Mouse (Mus musculus) thymus, postnatal 25 days (tissue): ENCODE results near the gene Lpp.
A peak's percentile ranks its signal among the peaks of the same experiment; 100 is the strongest.

Experiments used
- DNase-seq: peaks from one replicate; pipeline ENCODE4 v3.0.0; 2022

The Lpp gene

GRCm38 (mm10) chr16:24826390-24826789 is 433.1 kb downstream of the Lpp start:
- DNase-seq: peak; percentile 11

GRCm38 (mm10) chr16:24828207-24828803 is 435.0 kb downstream of the Lpp start:
- DNase-seq: no peak

GRCm38 (mm10) chr16:24829860-24830259 is 436.6 kb downstream of the Lpp start:
- no peak for DNase-seq

GRCm38 (mm10) chr16:24830939-24831338 is 437.6 kb downstream of the Lpp start:
- no peak for DNase-seq

- DNase-seq: no peak
These were observed 439.9 kb downstream of the Lpp start for GRCm38 (mm10) chr16:24833221-24833620.

- DNase-seq: no peak
These were observed 441.2 kb downstream of the Lpp start for GRCm38 (mm10) chr16:24834536-24834935.

GRCm38 (mm10) chr16:24836550-24836949 is 443.2 kb downstream of the Lpp start:
- DNase-seq: no peak

- DNase-seq: no peak
These were observed 445.7 kb downstream of the Lpp start for GRCm38 (mm10) chr16:24839018-24839417.

GRCm38 (mm10) chr16:24840073-24840472 is 446.8 kb downstream of the Lpp start:
- no peak for DNase-seq

- no peak for DNase-seq
These were observed 452.8 kb downstream of the Lpp start for GRCm38 (mm10) chr16:24846141-24846540.

- no peak for DNase-seq
These were observed 466.3 kb downstream of the Lpp start for GRCm38 (mm10) chr16:24859509-24860140.

GRCm38 (mm10) chr16:24860445-24860844 is 467.1 kb downstream of the Lpp start:
- peak; percentile 23 for DNase-seq

- DNase-seq: no peak
These were observed 468.1 kb downstream of the Lpp start for GRCm38 (mm10) chr16:24861374-24861773.

- peak; percentile 63 for DNase-seq
These were observed 480.9 kb downstream of the Lpp start for GRCm38 (mm10) chr16:24874235-24874634.

- no peak for DNase-seq
These were observed 482.4 kb downstream of the Lpp start for GRCm38 (mm10) chr16:24875661-24876060.

- no peak for DNase-seq
These were observed 485.7 kb downstream of the Lpp start for GRCm38 (mm10) chr16:24878977-24879376.

GRCm38 (mm10) chr16:24880698-24881097 is 487.4 kb downstream of the Lpp start:
- no peak for DNase-seq

- DNase-seq: no peak
These were observed 488.9 kb downstream of the Lpp start for GRCm38 (mm10) chr16:24881981-24882775.

- no peak for DNase-seq
These were observed 490.7 kb downstream of the Lpp start for GRCm38 (mm10) chr16:24884017-24884416.

GRCm38 (mm10) chr16:24886346-24886745 is 493.0 kb downstream of the Lpp start:
- peak; percentile 50 for DNase-seq

GRCm38 (mm10) chr16:24886943-24887342 is 493.6 kb downstream of the Lpp start:
- DNase-seq: peak; percentile 64

GRCm38 (mm10) chr16:24891453-24891852 is 498.1 kb downstream of the Lpp start:
- DNase-seq: no peak

GRCm38 (mm10) chr16:24895160-24895559 is 501.9 kb downstream of the Lpp start:
- DNase-seq: no peak

GRCm38 (mm10) chr16:24897641-24898040 is 504.3 kb downstream of the Lpp start:
- no peak for DNase-seq
